Mouse (Mus musculus) lung, embryonic 14.5 days (tissue): ENCODE results near the gene Hk1. TPM values are rescaled to one million over a fixed set of nuclear protein-coding genes. Genes with fewer than 3 reads are reported as not detected.

ENCODE experiments used
- ATAC-seq: fragments of 200-750 bp; cut with Nextera tagmentation; 2 replicates; pipeline ENCODE4 v1.8.0; 2017; ENCODE audit warnings: mild to moderate bottlenecking, moderate TSS enrichment, moderate library complexity; ENCODE audit not compliant: insufficient read depth
- DNase-seq: peaks from one replicate; pipeline ENCODE4 v3.0.0-alpha.2; 2015
- H3K27ac ChIP-seq: fragments of 300-500 bp; sonication (generic); 2 replicates; pipeline ENCODE4 v1.5.1; 2014; ENCODE audit warnings: low read depth, mild to moderate bottlenecking, moderate library complexity
- H3K27me3 ChIP-seq: fragments of 300-500 bp; sonication (generic); 2 replicates; pipeline ENCODE4 v1.6.1; 2014; ENCODE audit warnings: low read length, control low read depth; ENCODE audit not compliant: insufficient read depth
- H3K36me3 ChIP-seq: fragments of 300-500 bp; sonication (generic); 2 replicates; pipeline ENCODE4 v1.6.1; 2014; ENCODE audit warnings: control low read depth; ENCODE audit not compliant: insufficient read depth
- H3K4me1 ChIP-seq: fragments of 300-500 bp; sonication (generic); 2 replicates; pipeline ENCODE4 v1.6.1; 2014; ENCODE audit warnings: antibody characterized with exemption, control low read depth; ENCODE audit not compliant: insufficient read depth
- H3K4me2 ChIP-seq: fragments of 300-500 bp; sonication (generic); 2 replicates; pipeline ENCODE4 v1.6.1; 2014; ENCODE audit warnings: mild to moderate bottlenecking
- H3K4me3 ChIP-seq: fragments of 300-500 bp; sonication (generic); 2 replicates; pipeline ENCODE4 v1.5.1; 2014; ENCODE audit warnings: low read depth, low read length
- H3K9ac ChIP-seq: fragments of 300-500 bp; sonication (generic); 2 replicates; pipeline ENCODE4 v1.6.1; 2014
- H3K9me3 ChIP-seq: fragments of 300-500 bp; sonication (generic); 2 replicates; pipeline ENCODE4 v1.6.1; 2016; ENCODE audit warnings: low read depth, low read length, control low read depth
- CTCF ChIP-seq: IDR thresholded peaks from 2 replicates; pipeline ENCODE4 v1.5.1; 2016; ENCODE audit warnings: antibody characterized with exemption, low read depth
- WGBS: fragments of 180-500 bp; shearing (Covaris S2); extraction: QIAGEN DNeasy Blood & Tissue Kit; methylation state at CpG from one replicate; pipeline ENCODE4 v1.1.7; 2014; 5-methylcytosine and 5-hydroxymethylcytosine counted together
- polyA plus RNA-seq: library from polyadenylated mRNA; unstranded; fragments of >200 nt; fragmentation: Nextera tagmentation; extraction: Ambion mirVana; gene quantifications from 2 replicates; pipeline ENCODE4 v1.2.1, GENCODE M21; 2014

Hk1 gene
- polyA plus RNA-seq, 1 experiment from 2014 or later = 20.9 TPM

- peak; percentile 82 for DNase-seq
- Histone ChIP-seq H3K9ac (no peak overlapping the region), H3K4me3 (no peak overlapping the region), H3K36me3 (no peaks in the 10 kb centered on the region), H3K4me2 (peak overlapping the region; percentile 3; the same call in 1 of the 2 replicates), H3K4me1 (peaks cover 11% of the 10 kb centered on the region; the same call in 1 of the 2 replicates), H3K9me3 (no peaks in the 10 kb centered on the region), H3K27me3 (no peaks in the 10 kb centered on the region), H3K27ac (peak overlapping the region; percentile 27; the same call in 1 of the 2 replicates)
- no peak for TF ChIP-seq CTCF
- peak; percentile 89 for ATAC-seq
- 0% methylated on average over 8 of the region's 8 CpGs for WGBS
Observed at GRCm38 (mm10) chr10:62247815-62248214, 131.9 kb downstream of the Hk1 start.

GRCm38 (mm10) chr10:62247156-62247555 is 132.6 kb downstream of the Hk1 start:
- peak overlapping the region; percentile 24; the same call in 1 of the 2 replicates for H3K27ac ChIP-seq
- H3K9me3 ChIP-seq = no peaks in the 10 kb centered on the region
- TF ChIP-seq CTCF = no peak
- ATAC-seq = no peak
- no peak overlapping the region for H3K9ac ChIP-seq
- WGBS = 42% methylated on average over 3 of the region's 3 CpGs
- H3K4me3 ChIP-seq = no peak overlapping the region
- peaks cover 11% of the 10 kb centered on the region; the same call in 1 of the 2 replicates for H3K4me1 ChIP-seq
- no peaks in the 10 kb centered on the region for H3K27me3 ChIP-seq
- no peak overlapping the region for H3K4me2 ChIP-seq
- peak; percentile 63 for DNase-seq
- H3K36me3 ChIP-seq = no peaks in the 10 kb centered on the region

- H3K9me3 ChIP-seq = no peaks in the 10 kb centered on the region
- H3K4me1 ChIP-seq = peaks cover 11% of the 10 kb centered on the region; the same call in 1 of the 2 replicates
- H3K27me3 ChIP-seq = no peaks in the 10 kb centered on the region
- DNase-seq (no peak), ATAC-seq (no peak)
- no peak for TF ChIP-seq CTCF
- H3K9ac ChIP-seq = no peak overlapping the region
- no peak overlapping the region for H3K4me2 ChIP-seq
- no peak overlapping the region for H3K4me3 ChIP-seq
- H3K36me3 ChIP-seq = no peaks in the 10 kb centered on the region
- 90% methylated on average over 9 of the region's 9 CpGs for WGBS
- H3K27ac ChIP-seq = no peak overlapping the region
Observed at GRCm38 (mm10) chr10:62244067-62244466, 135.6 kb downstream of the Hk1 start.

GRCm38 (mm10) chr10:62242896-62243295 is 136.8 kb downstream of the Hk1 start:
- 40% methylated on average over 13 of the region's 13 CpGs for WGBS
- no peak overlapping the region for H3K4me2 ChIP-seq
- peak; percentile 22; the same call in 1 of the 2 replicates for ATAC-seq

GRCm38 (mm10) chr10:62242358-62242757 is 137.3 kb downstream of the Hk1 start:
- WGBS = 46% methylated on average over 10 of the region's 10 CpGs
- Histone ChIP-seq H3K27me3 (no peaks in the 10 kb centered on the region), H3K36me3 (no peaks in the 10 kb centered on the region), H3K9me3 (no peaks in the 10 kb centered on the region), H3K4me2 (no peak overlapping the region), H3K4me3 (no peak overlapping the region), H3K4me1 (peaks cover 1% of the 10 kb centered on the region; the same call in 1 of the 2 replicates), H3K27ac (no peak overlapping the region; the same call in 1 of the 2 replicates), H3K9ac (no peak overlapping the region)
- TF ChIP-seq CTCF = no peak
- peak; percentile 50; the same call in 1 of the 2 replicates for ATAC-seq
- DNase-seq = no peak

More at GRCm38 (mm10) chr10:62242896-62243295, 136.8 kb downstream of the Hk1 start:
- peak; percentile 81 for TF ChIP-seq CTCF
- peak; percentile 81 for DNase-seq
- Histone ChIP-seq H3K36me3 (no peaks in the 10 kb centered on the region), H3K27ac (no peak overlapping the region), H3K9ac (no peak overlapping the region), H3K4me3 (no peak overlapping the region), H3K4me1 (peaks cover 6% of the 10 kb centered on the region; the same call in 1 of the 2 replicates), H3K9me3 (no peaks in the 10 kb centered on the region), H3K27me3 (no peaks in the 10 kb centered on the region)

- Histone ChIP-seq H3K4me1 (no peaks in the 10 kb centered on the region), H3K9me3 (no peaks in the 10 kb centered on the region), H3K27ac (no peak overlapping the region), H3K27me3 (no peaks in the 10 kb centered on the region), H3K4me2 (no peak overlapping the region), H3K36me3 (no peaks in the 10 kb centered on the region), H3K4me3 (no peak overlapping the region), H3K9ac (no peak overlapping the region)
- ATAC-seq (no peak), DNase-seq (no peak)
- no peak for TF ChIP-seq CTCF
- 40% methylated on average over 6 of the region's 6 CpGs for WGBS
Observed at GRCm38 (mm10) chr10:62239270-62239669, 140.4 kb downstream of the Hk1 start.

- Histone ChIP-seq H3K4me1 (no peaks in the 10 kb centered on the region), H3K9me3 (no peaks in the 10 kb centered on the region), H3K27ac (no peak overlapping the region), H3K4me2 (no peak overlapping the region), H3K36me3 (no peaks in the 10 kb centered on the region), H3K4me3 (no peak overlapping the region), H3K27me3 (no peaks in the 10 kb centered on the region), H3K9ac (no peak overlapping the region)
- DNase-seq (no peak), ATAC-seq (no peak)
- TF ChIP-seq CTCF = no peak
- 87% methylated on average over 3 of the region's 3 CpGs for WGBS
Observed at GRCm38 (mm10) chr10:62238688-62239087, 141.0 kb downstream of the Hk1 start.

GRCm38 (mm10) chr10:62237205-62237604 is 142.5 kb downstream of the Hk1 start:
- no peak for DNase-seq
- WGBS = 76% methylated on average over 10 of the region's 10 CpGs
- H3K4me3 ChIP-seq = no peak overlapping the region
- H3K36me3 ChIP-seq = no peaks in the 10 kb centered on the region
- no peaks in the 10 kb centered on the region for H3K4me1 ChIP-seq
- H3K9me3 ChIP-seq = no peaks in the 10 kb centered on the region
- H3K4me2 ChIP-seq = no peak overlapping the region
- no peaks in the 10 kb centered on the region for H3K27me3 ChIP-seq
- TF ChIP-seq CTCF = no peak
- no peak overlapping the region for H3K27ac ChIP-seq
- peak; percentile 24; the same call in 1 of the 2 replicates for ATAC-seq
- no peak overlapping the region for H3K9ac ChIP-seq
